Mouse (Mus musculus) cerebellum, adult 2 months (tissue): ENCODE measurements at regions not wholly inside any gene's neighbourhood (a gene's known extent, or its start where the extent isn't known, plus 50 kb on each side); places are given as distances from the start of the nearest gene placed in this dataset.

ENCODE experiments used
- CTCF ChIP-seq: fragments of 200-500 bp; IDR thresholded peaks from 2 replicates; pipeline ENCODE4 v1.5.1; 2011; ENCODE audit warnings: low read depth, mild to moderate bottlenecking, control low read depth, low read length, moderate library complexity, borderline replicate concordance; ENCODE audit not compliant: insufficient read depth
- POLR2A ChIP-seq: fragments of 200-500 bp; IDR thresholded peaks from 2 replicates; pipeline ENCODE4 v1.6.1; 2011; ENCODE audit warnings: low read length, control low read depth, borderline replicate concordance; ENCODE audit not compliant: insufficient read depth

DNA sequence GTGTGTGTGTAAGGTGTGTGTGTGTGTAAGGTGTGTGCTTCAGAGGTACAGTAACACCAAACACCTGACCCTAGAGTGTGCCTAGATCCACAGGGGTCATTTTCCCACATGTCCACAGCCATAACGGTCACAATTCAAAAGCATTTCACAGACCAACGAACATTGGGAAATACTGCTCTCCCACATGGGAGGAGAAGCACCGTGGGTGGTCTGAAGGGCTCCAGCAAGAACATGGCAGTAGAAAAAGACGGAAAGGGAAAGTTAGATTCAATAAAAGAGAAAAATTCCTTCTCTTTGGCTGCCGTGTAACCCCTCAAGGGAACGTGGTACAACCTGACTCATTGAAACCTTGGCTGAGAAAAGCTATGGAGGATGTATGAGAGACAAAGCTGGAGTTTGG, 169.1 kb downstream of the Cdc5l start:
- no peak for TF ChIP-seq CTCF
- TF ChIP-seq POLR2A, result no peak
